Mouse (Mus musculus) embryonic facial prominence, embryonic 12.5 days (tissue): ENCODE data around the gene Yif1b. TPM values are rescaled to one million over a fixed set of nuclear protein-coding genes. Genes with fewer than 3 reads are reported as not detected.

ENCODE experiments used
- ATAC-seq: fragments of 200-750 bp; cut with Nextera tagmentation; 2 replicates; pipeline ENCODE4 v1.8.0; 2017; ENCODE audit not compliant: insufficient number of reproducible peaks, insufficient read depth, low FRiP score, low TSS enrichment
- H3K27ac ChIP-seq: fragments of 300-500 bp; sonication (generic); 2 replicates; pipeline ENCODE4 v1.5.1; 2016; ENCODE audit warnings: mild to moderate bottlenecking
- H3K27me3 ChIP-seq: fragments of 300-500 bp; sonication (generic); 2 replicates; pipeline ENCODE4 v1.6.1; 2016; ENCODE audit warnings: mild to moderate bottlenecking, moderate library complexity
- H3K36me3 ChIP-seq: fragments of 300-500 bp; sonication (generic); 2 replicates; pipeline ENCODE4 v1.6.1; 2016; ENCODE audit warnings: mild to moderate bottlenecking
- H3K4me1 ChIP-seq: fragments of 300-500 bp; sonication (generic); 2 replicates; pipeline ENCODE4 v1.6.1; 2016
- H3K4me2 ChIP-seq: fragments of 300-500 bp; sonication (generic); replicated peaks from 2 replicates; pipeline ENCODE4 v1.6.1; 2016; ENCODE audit warnings: mild to moderate bottlenecking, moderate library complexity
- H3K4me3 ChIP-seq: fragments of 300-500 bp; sonication (generic); 2 replicates; pipeline ENCODE4 v1.5.1; 2016; ENCODE audit warnings: mild to moderate bottlenecking
- H3K9ac ChIP-seq: fragments of 300-500 bp; sonication (generic); 2 replicates; pipeline ENCODE4 v1.6.1; 2016; ENCODE audit warnings: mild to moderate bottlenecking, moderate library complexity
- H3K9me3 ChIP-seq: fragments of 300-500 bp; sonication (generic); 2 replicates; pipeline ENCODE4 v1.6.1; 2016; ENCODE audit warnings: mild to moderate bottlenecking, moderate library complexity
- WGBS: fragments of 180-500 bp; shearing (Covaris S2); methylation state at CpG from one replicate; pipeline ENCODE4 v1.1.7; 2016; 5-methylcytosine and 5-hydroxymethylcytosine counted together
- polyA plus RNA-seq: library from polyadenylated mRNA; unstranded; fragments of >200 nt; fragmentation: Nextera tagmentation; extraction: Ambion mirVana; gene quantifications from 2 replicates; pipeline ENCODE4 v1.2.1, GENCODE M21; 2016

Gene Yif1b
- polyA plus RNA-seq, 1 experiment from 2014 or later, result 100 TPM

- Histone ChIP-seq H3K36me3 (no peaks in the 10 kb centered on the region), H3K27me3 (peaks cover 33% of the 10 kb centered on the region), H3K4me2 (peak overlapping the region; percentile 99), H3K9ac (peak overlapping the region; percentile 60), H3K4me1 (peaks cover 5% of the 10 kb centered on the region), H3K9me3 (no peaks in the 10 kb centered on the region), H3K4me3 (peak overlapping the region; percentile 59), H3K27ac (0 out of 2 replicates have a peak overlapping the region, but pooled peaks have one; percentile 69)
- ATAC-seq, result no peak
- WGBS, result 12% methylated on average over 21 of the region's 21 CpGs
These were observed 44.0 kb downstream of the Yif1b start for GRCm38 (mm10) chr7:29282074-29282554.

GRCm38 (mm10) chr7:29283876-29284275 lies 45.7 kb downstream of the Yif1b start:
- Histone ChIP-seq H3K27me3 (peaks cover 35% of the 10 kb centered on the region), H3K9ac (no peak overlapping the region), H3K9me3 (no peaks in the 10 kb centered on the region), H3K27ac (no peak overlapping the region), H3K4me3 (no peak overlapping the region), H3K4me1 (peaks cover 10% of the 10 kb centered on the region), H3K4me2 (no peak overlapping the region), H3K36me3 (no peaks in the 10 kb centered on the region)
- WGBS, result 82% methylated on average over 4 of the region's 4 CpGs
- ATAC-seq, result no peak

DNA sequence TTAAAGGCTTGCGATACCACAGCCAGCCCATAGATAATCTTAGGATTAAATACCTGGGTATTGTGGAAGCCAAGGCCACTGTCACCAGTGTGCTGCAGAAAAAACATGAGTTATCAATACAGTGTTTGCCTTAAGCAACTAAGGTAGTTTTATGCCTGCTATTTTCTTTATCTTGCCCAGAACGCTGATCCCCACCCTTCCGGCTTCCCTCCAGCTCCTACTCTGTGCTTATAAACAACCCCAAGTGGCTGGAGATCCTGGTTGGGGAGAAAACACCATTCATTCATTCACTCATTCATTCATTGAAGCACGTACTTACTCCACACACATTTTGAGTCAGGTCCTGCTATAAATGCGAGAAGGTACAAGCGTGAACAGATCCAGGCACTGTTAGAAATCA lies 46.4 kb downstream of the Yif1b start:
- H3K27ac ChIP-seq, result no peak overlapping the region
- no peak for ATAC-seq
- no peak overlapping the region for H3K9ac ChIP-seq
- WGBS, result 90% methylated on average over 6 of the region's 6 CpGs
- peaks cover 35% of the 10 kb centered on the region for H3K27me3 ChIP-seq
- no peaks in the 10 kb centered on the region for H3K36me3 ChIP-seq
- H3K4me2 ChIP-seq, result no peak overlapping the region
- no peak overlapping the region for H3K4me3 ChIP-seq
- peaks cover 15% of the 10 kb centered on the region for H3K4me1 ChIP-seq
- no peaks in the 10 kb centered on the region for H3K9me3 ChIP-seq

DNA sequence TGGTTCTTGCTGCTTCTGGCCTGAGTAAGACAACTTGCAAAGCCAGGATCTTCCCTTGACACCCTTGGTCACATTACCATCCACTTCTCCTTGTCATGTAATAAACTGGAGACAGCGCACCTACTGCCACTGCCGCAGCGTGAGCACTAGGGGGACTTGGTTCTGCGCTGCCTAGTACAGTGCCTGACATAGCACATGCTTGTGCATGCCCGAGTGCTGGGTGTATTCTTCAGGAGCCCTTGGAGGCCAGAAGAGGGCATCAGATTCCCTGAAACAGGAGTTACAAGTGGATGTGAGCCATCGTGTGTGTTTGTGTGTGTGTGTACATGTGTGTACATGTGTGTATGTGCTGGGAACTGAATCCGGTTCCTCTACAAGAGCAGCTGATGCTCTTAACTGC lies 49.4 kb downstream of the Yif1b start:
- ATAC-seq, result no peak
- Histone ChIP-seq H3K27me3 (peaks cover 10% of the 10 kb centered on the region), H3K4me1 (peaks cover 32% of the 10 kb centered on the region), H3K36me3 (no peaks in the 10 kb centered on the region), H3K9me3 (no peaks in the 10 kb centered on the region), H3K4me2 (no peak overlapping the region), H3K9ac (no peak overlapping the region), H3K4me3 (no peak overlapping the region), H3K27ac (no peak overlapping the region)
- WGBS, result 81% methylated on average over 7 of the region's 7 CpGs

- no peaks in the 10 kb centered on the region for H3K9me3 ChIP-seq
- H3K4me1 ChIP-seq, result peaks cover 38% of the 10 kb centered on the region
- WGBS, result 82% methylated on average over 2 of the region's 2 CpGs
- H3K36me3 ChIP-seq, result no peaks in the 10 kb centered on the region
- H3K27me3 ChIP-seq, result peaks cover 5% of the 10 kb centered on the region; the same call in 1 of the 2 replicates
- no peak overlapping the region for H3K4me2 ChIP-seq
- no peak overlapping the region for H3K27ac ChIP-seq
- no peak overlapping the region for H3K4me3 ChIP-seq
- ATAC-seq, result no peak
- no peak overlapping the region for H3K9ac ChIP-seq
These were observed 50.0 kb downstream of the Yif1b start for GRCm38 (mm10) chr7:29288079-29288478.

DNA sequence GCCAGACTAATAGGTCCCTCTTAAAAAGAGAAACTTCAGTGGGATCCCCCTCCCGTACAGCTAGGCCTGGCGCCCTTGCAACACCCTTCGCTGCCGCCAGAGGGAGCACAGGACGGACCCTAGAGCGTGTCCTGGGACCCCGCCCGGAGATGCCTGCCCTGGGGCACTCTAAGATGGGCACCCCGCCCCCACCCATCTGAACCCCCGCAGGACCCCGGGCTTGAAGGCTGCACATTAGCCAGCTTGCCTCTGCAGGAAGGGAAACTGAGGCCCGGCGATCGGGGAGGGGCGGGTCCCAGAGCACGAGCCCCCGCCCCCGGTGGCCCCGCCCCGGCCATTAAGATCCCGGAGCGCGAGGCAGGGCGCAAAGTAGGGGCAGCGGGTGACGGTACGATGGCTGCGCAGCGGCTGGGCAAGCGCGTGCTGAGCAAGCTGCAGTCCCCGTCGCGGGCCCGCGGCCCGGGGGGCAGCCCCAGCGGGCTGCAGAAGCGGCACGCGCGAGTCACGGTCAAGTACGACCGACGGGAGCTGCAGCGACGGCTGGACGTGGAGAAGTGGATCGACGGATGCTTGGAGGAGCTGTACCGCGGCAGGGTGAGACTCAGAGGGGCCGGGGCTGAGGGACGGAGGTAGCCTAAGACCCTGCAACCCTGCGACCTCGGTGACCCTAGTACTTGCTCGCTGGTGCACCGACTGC lies 51.0 kb downstream of the Yif1b start, which contains the start of gene Ppp1r14a:
TSS of gene Ppp1r14a (plus strand) at position 367 of the 697 bp plus-strand sequence.
- ATAC-seq, result no peak
- peak within 1 kb of the TSS; percentile 89 for H3K4me2 ChIP-seq
- under 1% methylated on average over 57 of the region's 59 CpGs for WGBS
- H3K9ac ChIP-seq, result peak within 1 kb of the TSS; percentile 47
- H3K27ac ChIP-seq, result peak within 1 kb of the TSS; percentile 38; the same call in 1 of the 2 replicates
- peak within 1 kb of the TSS; percentile 58 for H3K4me3 ChIP-seq
- no peaks in the 10 kb centered on the region for H3K36me3 ChIP-seq
- H3K4me1 ChIP-seq, result peaks cover 43% of the 10 kb centered on the region
- no peaks in the 10 kb centered on the region for H3K9me3 ChIP-seq
- peaks cover 2% of the 10 kb centered on the region; the same call in 1 of the 2 replicates for H3K27me3 ChIP-seq

DNA sequence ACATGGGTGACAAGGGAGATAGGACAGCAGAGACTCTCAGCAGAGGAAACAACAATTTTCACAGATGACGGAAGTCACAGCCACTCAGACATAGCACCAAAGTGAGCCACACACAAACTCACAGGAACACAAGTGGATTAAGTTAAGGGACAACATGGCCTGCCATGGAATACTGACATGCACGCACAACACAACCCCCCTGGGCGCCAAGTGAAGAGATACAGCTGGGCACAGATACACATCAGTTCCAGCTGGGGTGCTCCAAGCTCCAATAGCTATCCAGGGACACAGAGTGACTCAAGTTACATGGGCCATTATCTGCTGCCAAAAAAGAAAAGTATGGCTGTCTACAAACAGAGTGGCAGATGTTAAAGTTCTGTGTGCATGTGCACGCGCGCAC lies 51.7 kb downstream of the Yif1b start:
- H3K36me3 ChIP-seq, result no peaks in the 10 kb centered on the region
- H3K27me3 ChIP-seq, result peaks cover 2% of the 10 kb centered on the region; the same call in 1 of the 2 replicates
- WGBS, result 66% methylated on average over 6 of the region's 6 CpGs
- ATAC-seq, result no peak
- H3K4me1 ChIP-seq, result peaks cover 43% of the 10 kb centered on the region
- no peak overlapping the region for H3K9ac ChIP-seq
- H3K4me3 ChIP-seq, result peak overlapping the region; percentile 58
- H3K27ac ChIP-seq, result 0 out of 2 replicates have a peak overlapping the region, but pooled peaks have one; percentile 38
- peak overlapping the region; percentile 89; the same call in 1 of the 2 replicates for H3K4me2 ChIP-seq
- H3K9me3 ChIP-seq, result no peaks in the 10 kb centered on the region

DNA sequence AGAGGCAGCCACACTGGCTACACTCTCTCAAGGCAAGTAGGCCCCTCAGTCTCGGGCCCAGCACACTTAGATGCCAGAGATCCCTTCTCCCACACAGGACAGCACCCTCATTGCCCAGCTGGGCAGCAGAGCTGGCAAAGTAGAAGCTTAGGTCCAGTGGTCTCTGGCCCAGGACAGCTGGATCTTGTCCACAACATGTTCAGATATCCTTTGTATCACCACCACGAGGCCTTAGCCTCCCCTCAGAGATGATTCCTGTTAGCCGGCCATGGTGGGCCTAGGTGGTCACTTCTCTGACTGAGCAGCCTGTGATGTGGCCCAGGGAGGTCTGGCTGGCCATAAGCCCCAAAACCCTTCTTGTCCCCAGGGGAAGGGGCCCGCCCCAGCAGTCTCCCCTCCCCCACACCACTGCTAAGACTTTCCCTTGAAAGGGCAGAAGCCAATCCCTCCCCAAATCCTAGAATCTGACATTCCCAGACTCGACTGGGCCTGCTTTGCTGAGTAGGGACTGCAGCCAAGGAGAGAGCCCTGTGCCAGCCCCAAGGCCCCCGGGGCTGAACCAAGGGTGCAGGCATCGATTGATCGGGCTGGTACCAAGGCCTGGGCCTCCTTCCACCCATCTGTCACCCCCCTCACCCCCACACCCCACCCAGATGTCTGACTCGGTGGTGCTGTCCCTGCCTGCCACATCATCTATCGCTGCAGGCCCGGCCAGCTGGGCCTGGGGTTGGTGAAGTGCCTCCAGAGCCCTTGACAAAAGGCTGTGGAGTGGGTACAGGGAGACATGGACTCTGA lies 52.8 kb downstream of the Yif1b start:
- peaks cover 2% of the 10 kb centered on the region; the same call in 1 of the 2 replicates for H3K27me3 ChIP-seq
- no peak overlapping the region for H3K4me2 ChIP-seq
- no peaks in the 10 kb centered on the region for H3K36me3 ChIP-seq
- no peak overlapping the region for H3K9ac ChIP-seq
- no peak for ATAC-seq
- H3K9me3 ChIP-seq, result no peaks in the 10 kb centered on the region
- H3K27ac ChIP-seq, result peak overlapping the region; percentile 46; the same call in 1 of the 2 replicates
- WGBS, result 45% methylated on average over 11 of the region's 11 CpGs
- H3K4me1 ChIP-seq, result peaks cover 43% of the 10 kb centered on the region
- no peak overlapping the region for H3K4me3 ChIP-seq

- whole genome bisulfite sequencing, result 24% methylated on average over 6 of the region's 7 CpGs
- H3K4me2 ChIP-seq, result peak overlapping the region; percentile 3; the same call in 1 of the 2 replicates
- peaks cover 2% of the 10 kb centered on the region; the same call in 1 of the 2 replicates for H3K27me3 ChIP-seq
- H3K4me3 ChIP-seq, result no peak overlapping the region
- H3K9me3 ChIP-seq, result no peaks in the 10 kb centered on the region
- peak overlapping the region; percentile 60; the same call in 1 of the 2 replicates for H3K27ac ChIP-seq
- peaks cover 43% of the 10 kb centered on the region for H3K4me1 ChIP-seq
- no peaks in the 10 kb centered on the region for H3K36me3 ChIP-seq
- H3K9ac ChIP-seq, result no peak overlapping the region
- ATAC-seq, result peak; percentile 30; the same call in 1 of the 2 replicates
These were observed 53.7 kb downstream of the Yif1b start for GRCm38 (mm10) chr7:29291616-29292457.

DNA sequence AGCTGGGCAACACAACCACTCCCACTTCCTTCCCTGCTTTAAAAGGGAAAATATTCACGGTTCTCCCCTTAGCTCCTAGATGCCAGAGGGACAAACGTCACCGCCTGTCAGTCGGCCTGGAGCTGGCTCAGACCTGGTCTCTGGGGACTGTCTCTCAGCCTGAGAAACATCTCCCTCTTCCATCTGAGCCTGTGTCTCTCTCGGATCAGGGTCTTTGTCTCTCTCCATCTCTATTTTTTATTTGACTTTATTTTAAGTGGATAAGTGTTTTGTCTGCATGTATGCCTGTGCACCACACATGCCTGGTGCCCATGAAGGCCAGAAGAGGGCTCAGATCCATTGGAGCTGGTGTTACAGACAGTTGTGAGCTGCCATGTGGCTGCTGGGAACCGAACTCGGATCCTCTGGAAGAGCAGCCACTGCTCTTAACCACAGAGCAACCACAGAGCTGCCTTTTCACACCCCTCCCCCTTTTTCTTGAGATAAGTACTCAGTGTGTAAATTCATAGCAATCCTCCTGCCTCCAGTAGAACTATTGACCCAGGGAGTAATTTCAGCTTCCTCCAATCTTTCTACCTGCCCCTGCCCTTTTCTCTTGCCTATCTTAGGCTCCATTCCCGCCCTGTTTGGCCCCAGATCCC lies 54.4 kb downstream of the Yif1b start:
- Histone ChIP-seq H3K4me1 (peaks cover 43% of the 10 kb centered on the region), H3K4me3 (no peak overlapping the region), H3K9ac (no peak overlapping the region), H3K36me3 (no peaks in the 10 kb centered on the region), H3K4me2 (peak overlapping the region; percentile 3; the same call in 1 of the 2 replicates), H3K27me3 (peaks cover 2% of the 10 kb centered on the region; the same call in 1 of the 2 replicates), H3K9me3 (no peaks in the 10 kb centered on the region), H3K27ac (peak overlapping the region; percentile 60)
- 30% methylated on average over 8 of the region's 8 CpGs for WGBS
- ATAC-seq, result no peak
